Mouse (Mus musculus): Measurements from ENCODE around the gene Zfp36.
A peak's percentile ranks its signal among the peaks of the same experiment; 100 is the strongest.

Zfp36 gene

GRCm38 (mm10) chr7:28383606-28384005 is 3.6 kb upstream of the Zfp36 start:
- DNase-seq, result no peak

- DNase-seq, result peak; percentile 82
Measured at GRCm38 (mm10) chr7:28382981-28383396, 2.9 kb upstream of the Zfp36 start.

DNA sequence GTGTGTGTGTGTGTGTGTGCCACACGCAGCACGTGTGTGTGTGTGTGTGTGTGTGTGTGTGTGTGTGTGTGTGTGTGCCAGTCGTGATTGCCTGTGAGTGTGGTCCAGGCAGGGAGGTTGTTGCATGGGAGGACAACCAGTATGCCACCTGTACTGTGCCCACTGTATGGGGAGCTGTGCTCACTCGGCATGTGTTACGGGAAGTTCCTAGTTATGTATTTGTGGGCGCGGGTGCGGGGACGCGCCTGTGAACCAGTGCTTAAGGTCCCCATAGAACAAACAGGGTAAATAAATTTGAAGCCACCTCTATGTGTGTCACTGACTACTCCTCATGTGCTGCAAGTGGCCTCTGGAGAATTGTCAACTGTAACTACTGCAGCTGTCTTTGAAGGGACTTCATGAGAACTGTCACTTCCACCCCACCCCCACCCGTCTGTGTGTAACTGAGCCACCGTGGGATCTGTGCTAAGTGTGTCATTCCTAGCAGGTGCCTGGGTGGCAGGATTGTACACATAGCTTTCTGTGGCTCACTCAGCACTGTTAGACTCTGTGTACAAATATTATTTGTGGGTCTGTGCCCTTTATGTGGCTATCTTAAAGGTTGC is 2.4 kb upstream of the Zfp36 start:
- DNase-seq, result no peak

DNA sequence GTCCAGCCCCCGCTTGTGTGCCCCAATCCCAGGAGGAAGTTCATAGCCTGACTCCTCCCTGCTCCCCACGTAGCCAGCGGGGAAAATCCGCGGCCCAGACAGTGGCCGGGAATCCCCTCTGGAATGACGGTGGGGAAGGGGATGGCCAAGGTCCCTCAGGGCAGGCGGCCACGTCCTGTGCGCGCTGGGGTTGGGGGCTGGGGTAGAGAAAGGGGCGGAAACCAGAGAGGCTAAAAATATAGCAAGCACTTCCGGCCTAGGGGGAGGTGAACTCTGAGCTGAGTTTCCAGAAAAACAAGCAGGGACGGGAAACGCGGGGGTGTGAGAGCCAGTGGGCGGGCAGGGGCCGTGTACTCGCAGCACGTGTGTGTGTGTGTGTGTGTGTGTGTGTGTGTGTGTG is 1.9 kb upstream of the Zfp36 start:
- peak; percentile 49 for DNase-seq

DNA sequence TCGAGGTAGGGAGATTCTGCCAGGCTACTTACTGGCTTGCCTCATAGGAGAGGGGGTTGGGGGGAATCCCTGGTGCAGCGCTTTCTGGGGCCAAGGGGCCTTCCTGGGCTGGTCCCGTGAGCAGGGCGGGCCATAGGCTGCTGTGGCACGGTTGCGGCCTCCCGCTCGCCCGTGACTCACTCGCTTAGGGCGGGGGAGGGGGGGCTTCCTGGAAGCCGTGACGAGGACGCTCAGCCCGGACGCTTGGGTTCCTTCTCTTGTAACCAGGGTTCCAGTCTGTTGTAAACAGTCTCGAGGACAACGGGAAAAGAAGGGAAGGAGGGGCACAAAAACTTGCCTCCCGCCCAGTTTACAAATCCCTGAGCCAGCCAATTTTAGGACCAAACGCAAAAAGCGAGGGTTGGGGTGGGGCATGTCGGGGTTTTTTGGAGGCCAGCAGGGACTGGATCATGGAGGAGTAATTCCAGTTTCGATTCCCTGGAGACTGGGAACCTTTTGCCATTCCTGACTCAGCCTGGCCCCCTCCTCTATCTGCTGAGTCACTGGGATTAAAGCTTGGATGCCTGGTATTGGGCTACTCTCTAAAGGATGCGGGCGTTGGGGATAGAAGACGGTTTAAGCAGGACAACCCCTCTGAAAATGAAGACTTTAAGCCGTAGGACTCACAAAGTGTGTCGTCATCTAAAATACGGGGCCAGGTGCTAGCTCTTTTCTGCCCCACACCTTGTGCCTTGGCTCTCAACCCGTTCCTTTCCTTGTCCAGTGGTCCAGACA is 1.2 kb upstream of the Zfp36 start:
- DNase-seq, result no peak

DNA sequence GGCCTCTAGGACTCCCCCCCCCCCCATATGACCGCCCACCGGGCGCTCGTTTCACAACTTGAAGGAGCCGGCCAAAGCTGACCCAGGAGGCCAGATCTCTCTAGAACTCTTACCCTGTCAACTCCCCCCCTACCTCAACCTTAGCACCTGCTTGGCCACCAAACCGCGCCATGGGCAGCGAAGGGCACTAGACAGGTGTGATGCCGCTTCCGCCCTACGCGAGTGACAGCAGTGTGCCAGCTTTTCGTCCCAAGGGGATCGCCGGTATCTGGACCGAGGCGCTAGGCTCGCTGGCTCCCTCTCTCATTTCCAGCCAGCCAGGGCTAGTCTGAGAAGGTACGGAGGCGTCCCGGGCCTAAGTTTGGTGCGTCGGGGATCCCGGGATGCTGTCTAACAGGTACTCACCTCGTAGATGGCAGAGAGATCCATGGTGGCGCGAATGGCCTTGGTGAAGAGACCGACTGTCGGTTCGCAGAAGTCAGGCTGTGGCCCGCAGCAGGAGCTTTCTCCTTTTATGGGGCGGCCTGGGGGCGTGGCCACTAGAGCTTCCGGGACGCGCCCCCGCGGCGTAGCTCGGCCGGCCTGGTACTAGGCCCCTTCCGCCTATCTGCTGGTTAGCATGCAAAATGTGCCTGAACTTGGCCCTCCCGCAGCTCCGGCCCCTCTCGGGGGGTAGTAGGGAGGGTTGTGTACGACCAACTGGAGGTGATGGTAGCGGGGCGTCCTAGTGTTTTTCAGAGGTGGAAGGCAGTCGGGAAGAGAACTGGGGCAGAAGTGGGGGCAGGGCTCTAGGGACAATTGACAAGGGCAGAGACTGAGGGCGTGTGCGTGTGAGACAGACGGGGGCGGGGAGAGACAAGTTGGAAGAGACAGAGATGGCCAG is 1.0 kb downstream of the Zfp36 start:
- peak; percentile 80 for DNase-seq

DNA sequence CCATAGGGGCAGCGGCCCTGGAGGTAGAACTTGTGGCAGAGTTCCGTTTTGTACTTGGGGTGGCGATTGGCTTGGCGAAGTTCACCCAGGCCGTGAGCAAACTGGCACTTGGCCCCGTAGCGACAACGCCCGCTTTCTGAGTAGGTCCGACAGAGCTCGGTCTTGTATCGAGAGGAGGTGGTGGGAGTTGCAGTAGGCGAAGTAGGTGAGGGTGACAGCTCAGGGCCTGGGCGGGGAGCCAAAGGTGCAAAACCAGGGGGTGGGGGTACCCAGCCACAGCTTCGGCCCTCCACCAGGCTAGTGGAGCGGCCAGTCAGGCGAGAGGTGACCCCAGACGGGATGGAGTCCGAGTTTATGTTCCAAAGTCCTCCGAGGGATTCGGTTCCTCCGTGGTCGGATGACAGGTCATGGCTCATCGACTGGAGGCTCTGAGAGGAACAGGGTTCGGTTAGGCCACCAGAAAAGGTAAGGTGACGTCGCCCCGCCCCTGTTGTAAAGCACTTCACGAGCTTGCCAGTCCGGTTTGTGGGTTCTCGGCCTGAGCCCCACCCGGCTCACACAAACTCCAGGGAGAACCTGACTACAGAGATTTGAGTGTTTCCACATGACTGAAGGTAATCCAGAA is 1.9 kb downstream of the Zfp36 start:
- no peak for DNase-seq

- no peak for DNase-seq
Measured at GRCm38 (mm10) chr7:28377190-28378065, 2.6 kb downstream of the Zfp36 start.

DNA sequence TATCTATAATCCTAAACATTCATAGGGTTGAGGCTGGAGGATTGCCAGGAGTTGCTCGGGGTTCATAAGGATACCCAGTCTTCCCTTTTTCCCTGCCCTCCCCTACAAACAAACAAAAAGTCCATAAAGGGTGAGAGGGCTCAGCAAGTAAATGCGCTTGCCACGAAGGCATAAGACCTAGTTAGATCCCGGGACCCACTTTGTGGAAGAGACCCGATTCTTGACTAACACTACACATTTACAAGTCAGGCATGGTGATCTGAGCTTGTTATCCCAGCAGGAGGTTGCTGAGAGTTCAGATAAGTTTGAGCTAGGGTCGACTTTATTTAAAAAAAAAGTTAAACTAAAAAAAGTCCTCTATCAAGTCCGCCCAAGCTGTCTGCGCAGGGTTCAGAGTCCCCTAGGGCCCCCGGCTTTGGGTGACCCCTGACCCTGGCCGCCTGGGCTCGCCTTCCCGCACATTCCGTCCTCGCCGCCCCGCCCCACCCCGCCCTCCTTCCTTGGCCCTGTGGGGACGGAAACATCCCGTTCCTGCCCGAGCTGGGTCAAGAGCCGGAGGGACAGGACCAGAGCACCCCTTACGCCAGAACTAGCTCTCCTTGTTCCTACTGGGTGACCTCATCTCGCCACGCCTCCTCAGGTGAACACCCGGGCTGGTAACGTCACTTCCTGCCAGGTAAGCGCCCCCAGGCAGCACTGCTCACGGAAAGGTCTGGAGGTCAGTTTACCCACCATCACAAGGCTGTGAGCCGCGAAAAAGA is 3.9 kb downstream of the Zfp36 start:
- no peak for DNase-seq

- DNase-seq, result peak; percentile 83
Measured at GRCm38 (mm10) chr7:28375176-28375921, 4.7 kb downstream of the Zfp36 start.

- no peak for DNase-seq
Measured at GRCm38 (mm10) chr7:28374647-28375046, 5.4 kb downstream of the Zfp36 start.

DNA sequence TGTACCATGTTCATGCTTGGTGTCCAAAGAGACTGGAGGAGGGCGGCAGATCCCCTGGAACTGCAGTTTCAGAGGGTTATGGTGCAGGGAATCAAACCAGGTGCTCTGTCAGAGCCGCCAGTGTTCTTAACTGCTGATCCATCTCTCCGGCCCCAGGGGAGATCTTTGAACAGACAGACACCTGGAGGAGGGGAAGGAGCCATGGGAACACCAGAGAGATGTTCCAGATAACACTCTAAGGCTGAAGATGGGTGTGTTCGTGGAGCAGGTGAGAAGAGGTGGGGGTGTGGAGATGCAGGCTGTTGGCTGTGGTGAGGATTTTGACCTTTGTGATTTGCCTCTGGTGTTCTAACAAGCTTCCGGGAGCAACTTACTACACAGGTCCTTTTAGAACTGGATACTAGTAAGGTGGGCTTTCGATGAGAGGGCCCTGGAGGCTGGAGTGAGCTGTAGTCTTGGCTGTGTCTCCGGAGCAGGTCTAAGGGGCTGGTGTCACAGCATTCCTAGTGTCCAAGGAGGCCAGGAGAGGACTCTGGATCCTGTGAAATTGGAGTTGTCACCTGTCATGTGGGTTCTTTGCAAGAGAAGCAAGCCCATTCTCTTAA is 6.1 kb downstream of the Zfp36 start:
- no peak for DNase-seq

DNA sequence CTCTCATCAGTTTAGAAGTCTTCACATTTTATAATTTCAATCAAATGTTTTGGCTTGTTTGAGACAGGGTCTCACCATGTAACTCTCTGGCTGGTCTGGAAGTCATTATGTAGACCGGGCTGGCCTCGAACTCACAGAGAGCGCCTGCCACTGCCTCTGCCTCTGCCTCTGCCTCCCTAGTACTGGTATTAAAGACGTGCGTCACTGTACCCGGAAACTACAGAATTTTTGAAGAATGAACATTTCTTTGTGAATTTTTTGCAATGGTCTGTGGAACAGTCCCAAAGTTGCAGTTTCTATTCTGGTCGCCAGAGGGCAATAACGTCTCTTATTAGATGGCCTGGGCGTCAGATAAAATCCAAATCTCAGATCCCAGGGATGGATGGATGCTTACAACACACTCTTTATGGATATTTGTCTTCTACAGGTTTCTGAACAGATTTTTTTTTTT is 6.9 kb downstream of the Zfp36 start:
- peak; percentile 68 for DNase-seq

DNA sequence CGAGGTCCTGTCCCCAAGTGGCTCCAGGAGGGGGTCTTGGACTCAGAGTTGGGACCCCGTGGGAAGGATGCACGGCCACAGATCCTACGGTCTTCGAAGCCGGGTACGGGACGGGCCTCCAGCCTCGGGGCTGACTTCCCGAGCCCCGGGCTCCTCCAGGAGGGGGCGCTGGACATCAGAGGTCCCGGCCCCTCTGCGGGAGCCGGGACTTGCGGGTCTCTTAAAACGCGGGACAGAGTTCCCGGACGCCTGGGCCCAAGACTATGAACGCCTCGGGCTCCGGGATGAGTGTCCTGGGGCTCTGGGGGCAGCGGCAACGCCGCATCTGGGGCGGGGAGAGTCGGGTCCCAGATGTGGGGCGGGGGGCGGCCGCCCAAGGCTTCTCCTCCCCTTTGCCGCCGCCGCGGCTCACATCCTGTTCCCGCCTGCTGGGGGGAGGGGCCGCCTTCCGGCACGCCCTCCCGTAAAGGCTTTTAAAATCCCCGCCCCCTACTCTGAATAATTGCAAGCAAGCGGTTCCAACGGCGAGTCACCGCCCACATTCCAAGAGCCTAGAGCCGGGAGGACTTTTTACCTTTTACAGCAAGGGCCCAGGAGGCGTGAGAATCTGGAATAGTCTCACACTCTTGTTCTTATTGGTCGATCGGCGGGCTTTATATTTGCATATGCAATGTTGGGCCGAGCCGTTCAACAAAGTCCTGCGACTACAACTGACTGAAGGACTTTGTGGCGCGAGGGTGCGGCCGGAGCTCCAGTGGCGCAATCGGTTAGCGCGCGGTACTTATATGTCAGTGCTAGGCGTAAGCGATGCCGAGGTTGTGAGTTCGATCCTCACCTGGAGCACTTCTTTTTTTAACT is 7.6 kb downstream of the Zfp36 start, which contains the start of gene Plekhg2:
TSS of gene Plekhg2 (minus strand) at position 349 of the 858 bp plus-strand sequence.
- DNase-seq, result peak; percentile 92

- DNase-seq, result no peak
Measured at GRCm38 (mm10) chr7:28371514-28371989, 8.5 kb downstream of the Zfp36 start.

DNA sequence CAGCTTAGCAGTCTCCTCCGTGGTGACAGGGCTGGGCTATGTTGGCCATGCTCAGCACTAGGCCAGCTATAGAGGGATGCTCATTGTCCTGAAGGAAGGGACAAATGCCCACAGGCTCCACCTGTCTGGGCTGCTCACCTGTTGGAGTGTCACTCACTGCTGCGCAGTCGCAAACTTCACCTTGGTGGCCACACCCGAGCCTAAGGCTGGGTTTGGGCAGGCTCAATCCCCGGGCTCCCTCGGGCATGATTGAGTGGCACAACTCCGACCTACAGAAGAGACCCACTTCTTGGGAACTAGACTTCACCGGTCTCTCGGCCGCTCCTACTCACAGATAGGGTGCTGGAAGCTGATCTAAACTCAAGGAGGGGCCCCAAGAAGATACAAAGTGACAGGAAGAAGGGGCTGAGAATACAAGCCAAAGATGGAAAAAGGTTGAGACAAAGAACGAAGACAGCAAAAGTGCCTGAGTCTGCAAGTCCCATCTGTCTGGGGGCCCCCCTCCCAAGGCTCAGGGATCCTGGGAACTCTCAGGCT is 9.0 kb downstream of the Zfp36 start:
- no peak for DNase-seq

DNA sequence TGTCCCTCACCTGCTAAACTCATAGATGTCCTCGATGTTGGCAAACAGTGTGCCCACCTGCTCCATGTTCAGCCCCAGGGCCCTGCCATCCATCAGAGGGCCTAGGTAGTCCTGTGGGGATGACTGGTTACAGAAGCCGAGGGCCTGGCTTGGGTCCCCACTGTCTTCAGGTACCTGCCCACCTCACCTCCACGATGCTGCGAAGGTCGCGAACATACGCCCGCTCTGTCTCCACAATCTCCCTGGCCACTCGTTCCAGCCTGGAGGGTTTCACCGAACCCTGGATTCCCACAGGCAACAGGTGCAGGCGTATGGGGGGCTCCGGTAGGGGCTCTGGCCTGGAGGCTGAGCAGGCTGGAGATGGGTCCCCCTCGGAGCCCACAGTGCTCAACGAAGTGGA is 10.0 kb downstream of the Zfp36 start:
- DNase-seq, result no peak

DNA sequence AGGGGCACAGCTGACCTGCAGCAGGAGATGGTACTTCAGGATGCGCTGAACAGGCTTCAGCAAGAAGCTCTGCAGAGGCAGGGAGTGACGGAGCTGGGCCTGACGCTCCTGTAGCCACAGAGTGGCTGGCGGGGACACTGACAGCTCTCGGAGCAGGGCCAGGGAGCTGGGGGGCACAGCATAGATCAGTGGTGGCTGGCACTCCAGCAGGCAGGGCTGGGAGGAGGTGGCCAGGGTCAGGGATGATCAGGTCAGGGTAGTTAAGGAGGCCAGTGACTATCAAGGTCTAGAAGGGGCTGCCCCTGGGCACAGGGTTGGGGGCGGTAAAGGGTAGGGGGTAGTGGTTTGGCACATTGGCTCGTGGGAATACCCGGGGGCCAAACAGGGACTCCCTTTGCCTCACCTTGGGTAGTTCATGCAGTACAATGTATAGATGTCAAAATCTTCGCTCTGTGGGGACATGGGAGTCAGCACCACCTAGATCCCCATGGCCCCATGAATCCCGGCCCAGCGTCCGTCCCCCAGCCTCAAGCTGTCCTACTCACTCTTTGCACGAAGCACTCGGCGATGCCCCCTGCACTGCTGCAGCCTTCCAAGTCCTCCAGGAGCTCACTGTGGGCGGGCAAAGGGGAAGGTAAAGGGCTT is 11.7 kb downstream of the Zfp36 start:
- no peak for DNase-seq

All from right cerebral cortex, adult 18-20 months (tissue).